Mouse (Mus musculus) liver, adult 2 months (tissue): ENCODE measurements around the gene Gm45753. TPM values are rescaled to one million over a fixed set of nuclear protein-coding genes. Genes with fewer than 3 reads are reported as not detected.

ENCODE experiments used
- DNase-seq: peaks from one replicate; pipeline ENCODE4 v3.0.0-alpha.2; 2011; ENCODE audit warnings: low read depth, low spot score; ENCODE audit errors: extremely low read depth
- H3K27ac ChIP-seq: fragments of 200-500 bp; replicated peaks from 2 replicates; pipeline ENCODE4 v1.5.1; 2012; ENCODE audit warnings: low read depth, mild to moderate bottlenecking, control low read depth, inconsistent platforms, low read length; ENCODE audit not compliant: insufficient read depth
- H3K27me3 ChIP-seq: fragments of 200-500 bp; 2 replicates; pipeline ENCODE4 v1.6.1; 2012; ENCODE audit warnings: mild to moderate bottlenecking, moderate library complexity, low read length, inconsistent platforms; ENCODE audit not compliant: control insufficient read depth, insufficient read depth
- H3K36me3 ChIP-seq: fragments of 200-500 bp; 2 replicates; pipeline ENCODE4 v1.6.1; 2012; ENCODE audit warnings: low read length, inconsistent platforms; ENCODE audit not compliant: control insufficient read depth, insufficient read depth
- H3K4me1 ChIP-seq: fragments of 200-500 bp; 2 replicates; pipeline ENCODE4 v1.6.1; 2011; ENCODE audit warnings: low read length; ENCODE audit not compliant: control insufficient read depth, insufficient read depth
- H3K4me3 ChIP-seq: fragments of 200-500 bp; 2 replicates; pipeline ENCODE4 v1.5.1; 2011; ENCODE audit warnings: low read depth, mild to moderate bottlenecking, control low read depth, low read length, moderate library complexity; ENCODE audit not compliant: insufficient read depth
- H3K79me2 ChIP-seq: fragments of 200-500 bp; 2 replicates; pipeline ENCODE4 v1.6.1; 2012; ENCODE audit warnings: inconsistent platforms, mild to moderate bottlenecking, low read length, moderate library complexity; ENCODE audit not compliant: control insufficient read depth, insufficient read depth
- H3K9ac ChIP-seq: fragments of 200-500 bp; 2 replicates; pipeline ENCODE4 v1.6.1; 2012; ENCODE audit warnings: low read depth, mild to moderate bottlenecking, control low read depth, inconsistent platforms, low read length
- CTCF ChIP-seq: fragments of 200-500 bp; IDR thresholded peaks from 2 replicates; pipeline ENCODE4 v1.5.1; 2011; ENCODE audit warnings: low read depth, low read length, control low read depth
- POLR2A ChIP-seq: fragments of 200-500 bp; IDR thresholded peaks from 2 replicates; pipeline ENCODE4 v1.6.1; 2011; ENCODE audit warnings: low read length, control low read depth; ENCODE audit not compliant: insufficient read depth; ENCODE audit errors: extremely low read depth
- WGBS: fragments of 180-500 bp; shearing (Covaris S2); methylation state at CpG from one replicate; pipeline ENCODE4 v1.1.7; 2018; 5-methylcytosine and 5-hydroxymethylcytosine counted together
- polyA plus RNA-seq: library from polyadenylated mRNA; depleted of rRNA; stranded (reverse); fragments of >200 nt; gene quantifications from 2 replicates; pipeline ENCODE4 v1.2.3, GENCODE M21; 2012
- total RNA-seq: library from RNA; depleted of rRNA; stranded (reverse); fragments of >200 nt; gene quantifications from 2 replicates; pipeline ENCODE4 v1.2.3, GENCODE M21; 2014

The Gm45753 gene
- total and polyA plus RNA-seq, 2 experiments: 0.24 to 0.37 TPM

- Histone ChIP-seq H3K4me1 (peaks cover 24% of the 10 kb centered on the region), H3K27ac (peak overlapping the region; percentile 93), H3K36me3 (peaks cover 6% of the 10 kb centered on the region; the same call in 1 of the 2 replicates), H3K9ac (no peak overlapping the region), H3K4me3 (no peak overlapping the region), H3K27me3 (no peaks in the 10 kb centered on the region), H3K79me2 (peaks cover 8% of the 10 kb centered on the region; the same call in 1 of the 2 replicates)
- no peak for TF ChIP-seq POLR2A
- TF ChIP-seq CTCF: no peak
- peak; percentile 65 for DNase-seq
- WGBS: 32% methylated on average over 6 of the region's 6 CpGs
Observed at GRCm38 (mm10) chr8:45295276-45295675, 13.0 kb downstream of the Gm45753 start.

GRCm38 (mm10) chr8:45294687-45295086 lies 13.6 kb downstream of the Gm45753 start, which contains the start of gene Klkb1:
Klkb1 (minus strand) TSS chr8:45294859.
- TF ChIP-seq POLR2A: 0 out of 2 replicates have a peak, but pooled peaks have one; percentile 21
- TF ChIP-seq CTCF: no peak
- Histone ChIP-seq H3K79me2 (peaks cover 12% of the 10 kb centered on the region; the same call in 1 of the 2 replicates), H3K27me3 (no peaks in the 10 kb centered on the region), H3K36me3 (peaks cover 11% of the 10 kb centered on the region), H3K4me1 (peaks cover 27% of the 10 kb centered on the region), H3K27ac (peak within 1 kb of the TSS; percentile 93), H3K9ac (peak within 1 kb of the TSS; percentile 76), H3K4me3 (peak within 1 kb of the TSS; percentile 83)
- 24% methylated on average over 7 of the region's 7 CpGs for WGBS
- DNase-seq: peak; percentile 97

GRCm38 (mm10) chr8:45291790-45292189 lies 16.5 kb downstream of the Gm45753 start:
- Histone ChIP-seq H3K4me1 (peaks cover 27% of the 10 kb centered on the region), H3K27me3 (no peaks in the 10 kb centered on the region), H3K4me3 (no peak overlapping the region), H3K79me2 (peaks cover 15% of the 10 kb centered on the region; the same call in 1 of the 2 replicates), H3K9ac (no peak overlapping the region), H3K27ac (no peak overlapping the region), H3K36me3 (peaks cover 23% of the 10 kb centered on the region)
- 72% methylated on average over 2 of the region's 2 CpGs for WGBS
- DNase-seq: no peak
- TF ChIP-seq CTCF: no peak
- no peak for TF ChIP-seq POLR2A

- Histone ChIP-seq H3K4me1 (peaks cover 29% of the 10 kb centered on the region), H3K9ac (no peak overlapping the region), H3K36me3 (peaks cover 57% of the 10 kb centered on the region), H3K4me3 (no peak overlapping the region), H3K79me2 (peaks cover 8% of the 10 kb centered on the region; the same call in 1 of the 2 replicates), H3K27ac (peak overlapping the region; percentile 99), H3K27me3 (no peaks in the 10 kb centered on the region)
- peak; percentile 37; the same call in 1 of the 2 replicates for TF ChIP-seq CTCF
- TF ChIP-seq POLR2A: no peak
- DNase-seq: peak; percentile 100
- 24% methylated on average over 8 of the region's 8 CpGs for WGBS
Observed at GRCm38 (mm10) chr8:45281630-45282029, 26.6 kb downstream of the Gm45753 start.

- 90% methylated on average over 3 of the region's 3 CpGs for WGBS
- TF ChIP-seq POLR2A (no peak), CTCF (no peak)
- peak overlapping the region; percentile 48; the same call in 1 of the 2 replicates for H3K27ac ChIP-seq
- peaks cover 13% of the 10 kb centered on the region for H3K4me1 ChIP-seq
- peaks cover 8% of the 10 kb centered on the region; the same call in 1 of the 2 replicates for H3K79me2 ChIP-seq
- no peak overlapping the region for H3K4me3 ChIP-seq
- H3K36me3 ChIP-seq: peaks cover 68% of the 10 kb centered on the region
- DNase-seq: no peak
- no peak overlapping the region for H3K9ac ChIP-seq
- no peaks in the 10 kb centered on the region for H3K27me3 ChIP-seq
Observed at GRCm38 (mm10) chr8:45277453-45277852, 30.8 kb downstream of the Gm45753 start.

GRCm38 (mm10) chr8:45274317-45274716 lies 33.9 kb downstream of the Gm45753 start:
- DNase-seq: no peak
- TF ChIP-seq CTCF (no peak), POLR2A (no peak)
- WGBS: 88% methylated on average over 4 of the region's 4 CpGs
- H3K36me3 ChIP-seq: peaks cover 75% of the 10 kb centered on the region
- H3K79me2 ChIP-seq: peaks cover 3% of the 10 kb centered on the region; the same call in 1 of the 2 replicates
- H3K4me1 ChIP-seq: peaks cover 3% of the 10 kb centered on the region
- H3K27ac ChIP-seq: no peak overlapping the region
- no peak overlapping the region for H3K9ac ChIP-seq
- H3K27me3 ChIP-seq: no peaks in the 10 kb centered on the region
- no peak overlapping the region for H3K4me3 ChIP-seq
